Mouse (Mus musculus) cortical plate, adult 2 months (tissue): ENCODE measurements around the gene Pfdn6. TPM values are rescaled to one million over a fixed set of nuclear protein-coding genes. Genes with fewer than 3 reads are reported as not detected.
"Not testable (repeated sequence)": the region's sequence is repeated elsewhere in the genome, so short reads cannot be mapped to it uniquely, and the experiment has no call there.

Experiments used
- H3K27ac ChIP-seq: fragments of 200-500 bp; 2 replicates; pipeline ENCODE4 v1.5.1; 2012; ENCODE audit warnings: low read length, control low read depth, inconsistent platforms; ENCODE audit not compliant: insufficient read depth
- H3K4me1 ChIP-seq: fragments of 200-500 bp; 2 replicates; pipeline ENCODE4 v1.6.1; 2011; ENCODE audit warnings: low read length; ENCODE audit not compliant: control insufficient read depth, insufficient read depth
- H3K4me3 ChIP-seq: fragments of 200-500 bp; 2 replicates; pipeline ENCODE4 v1.5.1; 2011; ENCODE audit warnings: mild to moderate bottlenecking, low read length, control low read depth; ENCODE audit not compliant: insufficient read depth
- CTCF ChIP-seq: fragments of 200-500 bp; IDR thresholded peaks from 2 replicates; pipeline ENCODE4 v1.5.1; 2011; ENCODE audit warnings: mild to moderate bottlenecking, control low read depth, low read length; ENCODE audit not compliant: insufficient read depth; ENCODE audit errors: extremely low read depth
- POLR2A ChIP-seq: fragments of 200-500 bp; IDR thresholded peaks from 2 replicates; pipeline ENCODE4 v1.6.1; 2011; ENCODE audit warnings: mild to moderate bottlenecking, low read length, control low read depth; ENCODE audit not compliant: insufficient read depth; ENCODE audit errors: extremely low read depth
- polyA plus RNA-seq: library from polyadenylated mRNA; depleted of rRNA; stranded (reverse); fragments of >200 nt; gene quantifications from 2 replicates; pipeline ENCODE4 v1.2.3, GENCODE M21; 2012

The Pfdn6 gene
- polyA plus RNA-seq, 1 experiment: 113 TPM

DNA sequence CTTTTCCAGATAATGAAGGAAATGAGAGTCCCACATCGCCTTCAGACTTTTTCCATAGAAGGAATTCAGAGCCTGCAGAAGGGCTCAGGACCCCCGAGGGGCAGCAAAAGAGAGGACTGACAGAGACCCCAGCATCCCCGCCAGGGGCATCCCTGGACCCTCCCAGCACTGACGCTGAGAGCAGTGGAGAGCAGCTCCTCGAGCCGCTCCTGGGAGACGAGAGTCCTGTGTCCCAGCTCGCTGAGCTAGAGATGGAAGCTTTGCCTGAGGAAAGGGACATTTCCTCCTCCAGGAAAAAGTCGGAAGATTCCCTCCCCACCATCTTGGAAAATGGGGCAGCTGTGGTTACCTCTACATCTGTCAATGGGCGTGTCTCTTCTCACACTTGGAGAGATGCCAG, 26.9 kb downstream of the Pfdn6 start:
- Histone ChIP-seq H3K4me1 (peaks cover 1% of the 10 kb centered on the region; the same call in 1 of the 2 replicates), H3K4me3 (no peak overlapping the region), H3K27ac (no peak overlapping the region)
- TF ChIP-seq POLR2A: no peak
- no peak for TF ChIP-seq CTCF

DNA sequence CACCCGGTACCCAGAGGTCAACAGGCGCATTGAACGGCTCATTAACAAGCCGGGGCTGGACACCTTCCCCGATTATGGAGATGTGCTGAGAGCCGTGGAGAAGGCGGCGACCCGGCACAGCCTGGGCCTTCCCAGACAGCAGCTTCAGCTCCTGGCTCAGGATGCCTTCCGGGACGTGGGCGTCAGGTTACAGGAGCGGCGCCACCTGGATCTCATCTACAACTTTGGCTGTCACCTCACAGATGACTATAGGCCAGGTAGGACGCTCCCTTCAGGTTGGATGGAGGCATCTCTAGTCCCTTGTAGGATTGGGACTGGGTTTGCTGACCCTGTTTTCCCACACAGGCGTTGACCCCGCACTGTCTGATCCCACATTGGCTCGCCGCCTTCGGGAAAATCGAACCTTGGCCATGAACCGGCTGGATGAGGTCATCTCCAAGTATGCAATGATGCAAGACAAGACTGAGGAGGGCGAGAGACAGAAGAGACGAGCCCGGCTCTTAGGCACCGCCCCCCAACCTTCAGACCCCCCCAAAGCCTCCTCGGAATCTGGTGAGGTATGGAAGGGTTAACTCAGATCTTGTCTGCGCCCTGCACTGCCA, 28.2 kb downstream of the Pfdn6 start:
- no peak overlapping the region for H3K27ac ChIP-seq
- H3K4me3 ChIP-seq: no peak overlapping the region
- TF ChIP-seq POLR2A: no peak
- no peak for TF ChIP-seq CTCF
- peaks cover 1% of the 10 kb centered on the region; the same call in 1 of the 2 replicates for H3K4me1 ChIP-seq

DNA sequence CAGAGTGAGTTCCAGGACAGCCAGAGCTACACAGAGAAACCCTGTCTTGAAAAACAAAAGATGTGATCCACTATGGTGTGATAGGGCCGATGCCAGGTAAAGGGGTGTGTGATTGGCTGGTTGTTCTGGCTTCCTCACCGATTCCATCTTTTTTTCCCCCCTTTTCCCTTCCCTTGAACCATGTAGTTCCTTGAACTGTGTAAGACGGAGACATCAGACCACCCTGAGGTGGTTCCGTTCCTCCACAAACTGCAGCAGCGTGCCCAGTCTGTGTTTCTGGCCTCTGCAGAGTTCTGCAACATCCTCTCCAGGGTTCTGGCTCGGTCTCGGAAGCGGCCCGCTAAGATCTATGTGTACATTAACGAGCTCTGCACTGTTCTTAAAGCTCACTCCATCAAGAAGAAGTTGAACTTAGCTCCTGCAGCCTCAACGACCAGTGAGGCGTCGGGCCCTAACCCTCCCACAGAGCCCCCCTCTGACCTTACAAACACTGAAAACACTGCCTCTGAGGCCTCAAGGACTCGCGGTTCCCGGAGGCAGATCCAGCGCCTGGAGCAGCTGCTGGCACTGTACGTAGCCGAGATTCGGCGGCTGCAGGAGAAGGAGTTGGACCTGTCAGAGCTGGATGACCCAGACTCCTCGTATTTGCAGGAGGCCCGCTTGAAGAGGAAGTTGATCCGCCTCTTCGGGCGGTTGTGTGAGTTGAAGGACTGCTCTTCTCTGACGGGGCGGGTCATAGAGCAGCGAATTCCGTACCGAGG, 28.9 kb downstream of the Pfdn6 start:
- TF ChIP-seq CTCF (no peak), POLR2A (no peak)
- Histone ChIP-seq H3K27ac (no peak overlapping the region), H3K4me1 (peaks cover 1% of the 10 kb centered on the region; the same call in 1 of the 2 replicates), H3K4me3 (no peak overlapping the region)

DNA sequence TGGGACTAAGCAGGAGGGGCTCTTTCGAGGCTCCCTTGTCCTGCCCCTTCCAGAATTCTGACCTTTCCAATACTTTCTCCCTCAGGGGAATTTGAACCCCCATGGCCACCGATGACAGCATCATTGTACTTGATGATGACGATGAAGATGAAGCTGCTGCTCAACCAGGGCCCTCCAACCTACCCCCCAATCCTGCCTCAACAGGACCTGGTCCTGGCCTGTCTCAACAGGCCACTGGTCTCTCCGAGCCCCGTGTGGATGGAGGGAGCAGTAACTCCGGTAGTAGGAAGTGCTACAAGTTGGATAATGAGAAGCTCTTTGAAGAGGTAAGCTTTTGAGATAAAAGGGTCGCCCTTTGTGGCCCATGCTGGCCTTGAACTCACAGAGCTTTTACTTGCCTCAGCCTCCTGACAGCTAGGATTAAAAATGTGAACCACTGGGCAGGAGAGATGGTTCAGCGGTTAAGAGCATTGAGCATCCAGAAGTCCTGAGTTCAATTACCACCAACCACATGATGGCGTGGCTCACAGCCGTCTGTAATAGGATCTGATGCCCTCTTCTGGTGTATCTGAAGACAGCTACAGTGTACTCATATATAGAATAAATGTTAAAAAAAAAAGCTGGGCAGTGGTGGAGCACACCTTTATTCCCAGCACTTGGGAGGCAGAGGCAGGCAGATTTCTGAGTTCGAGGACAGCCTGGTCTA, 29.6 kb downstream of the Pfdn6 start:
- H3K4me1 ChIP-seq: peaks cover 1% of the 10 kb centered on the region; the same call in 1 of the 2 replicates
- H3K4me3 ChIP-seq: peak overlapping the region; percentile 85; the same call in 1 of the 2 replicates
- no peak overlapping the region for H3K27ac ChIP-seq
- TF ChIP-seq POLR2A (no peak), CTCF (no peak)

DNA sequence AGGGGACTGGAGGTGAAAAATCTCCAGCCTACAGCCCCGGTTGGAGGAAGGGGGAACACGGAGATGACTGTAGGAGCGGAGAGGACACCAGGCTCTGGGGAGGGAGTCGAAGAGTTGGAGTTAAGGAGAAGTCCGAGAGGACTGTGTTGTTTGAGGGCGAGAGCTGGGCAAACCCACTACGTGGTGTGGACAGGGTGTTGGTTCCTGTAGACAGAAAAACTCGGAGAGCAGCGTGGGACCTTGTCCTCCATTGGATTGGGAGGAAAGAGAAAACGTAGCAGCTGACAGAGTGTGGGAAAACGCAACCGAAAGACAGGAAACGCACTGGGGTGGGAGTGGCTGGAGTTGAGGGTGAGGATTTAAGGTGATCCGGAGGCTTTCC, 30.3 kb downstream of the Pfdn6 start:
- Histone ChIP-seq H3K4me3 (peak overlapping the region; percentile 85), H3K27ac (peak overlapping the region; percentile 79), H3K4me1 (peaks cover 1% of the 10 kb centered on the region; the same call in 1 of the 2 replicates)
- TF ChIP-seq CTCF: no peak
- no peak for TF ChIP-seq POLR2A

DNA sequence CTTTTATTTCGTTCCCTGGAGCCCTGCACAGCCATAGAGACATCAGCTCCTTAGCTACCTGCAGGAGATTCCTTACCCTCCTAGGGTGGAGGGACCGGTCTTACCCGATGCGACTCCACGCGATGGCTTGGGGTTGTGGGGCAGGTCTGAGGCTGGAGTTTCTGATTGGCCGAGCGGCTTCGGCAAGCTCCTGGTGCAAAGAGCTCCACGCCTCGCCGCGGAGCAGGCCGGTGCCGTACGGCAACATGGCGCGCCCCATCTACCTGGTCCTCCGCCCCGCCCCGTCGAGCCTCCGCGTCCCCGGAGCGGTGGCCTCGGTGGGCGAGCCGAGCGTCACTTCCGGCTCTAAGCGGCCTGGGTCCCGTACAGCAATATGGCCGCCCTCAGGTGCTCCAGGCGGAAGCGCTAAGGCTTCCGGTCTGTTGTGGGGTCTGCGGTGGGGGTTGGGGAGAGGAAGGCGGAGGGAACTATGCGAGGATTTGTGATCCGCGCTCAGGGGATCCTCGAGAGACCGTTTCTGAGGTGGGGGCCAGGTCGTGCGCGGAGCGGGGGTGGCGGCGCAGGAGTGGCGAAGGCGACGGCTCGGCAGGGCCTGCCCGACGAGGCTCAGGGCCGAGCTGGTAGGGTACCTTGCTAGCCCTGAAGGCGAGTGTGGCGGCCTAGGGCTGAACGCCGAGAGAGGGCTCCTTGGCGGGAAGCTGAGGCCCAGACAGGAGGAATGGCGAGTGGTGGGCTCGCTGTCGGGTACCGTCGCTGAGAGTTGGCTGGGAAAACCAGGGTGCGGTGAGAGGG, 30.9 kb downstream of the Pfdn6 start, which contains the start of gene Daxx:
Daxx (plus strand) TSS at position 338 of the 792 bp plus-strand sequence.
- Histone ChIP-seq H3K27ac (peak within 1 kb of the TSS; percentile 79), H3K4me1 (peaks cover 1% of the 10 kb centered on the region; the same call in 1 of the 2 replicates)
- TF ChIP-seq POLR2A (peak; percentile 80), CTCF (no peak)

DNA sequence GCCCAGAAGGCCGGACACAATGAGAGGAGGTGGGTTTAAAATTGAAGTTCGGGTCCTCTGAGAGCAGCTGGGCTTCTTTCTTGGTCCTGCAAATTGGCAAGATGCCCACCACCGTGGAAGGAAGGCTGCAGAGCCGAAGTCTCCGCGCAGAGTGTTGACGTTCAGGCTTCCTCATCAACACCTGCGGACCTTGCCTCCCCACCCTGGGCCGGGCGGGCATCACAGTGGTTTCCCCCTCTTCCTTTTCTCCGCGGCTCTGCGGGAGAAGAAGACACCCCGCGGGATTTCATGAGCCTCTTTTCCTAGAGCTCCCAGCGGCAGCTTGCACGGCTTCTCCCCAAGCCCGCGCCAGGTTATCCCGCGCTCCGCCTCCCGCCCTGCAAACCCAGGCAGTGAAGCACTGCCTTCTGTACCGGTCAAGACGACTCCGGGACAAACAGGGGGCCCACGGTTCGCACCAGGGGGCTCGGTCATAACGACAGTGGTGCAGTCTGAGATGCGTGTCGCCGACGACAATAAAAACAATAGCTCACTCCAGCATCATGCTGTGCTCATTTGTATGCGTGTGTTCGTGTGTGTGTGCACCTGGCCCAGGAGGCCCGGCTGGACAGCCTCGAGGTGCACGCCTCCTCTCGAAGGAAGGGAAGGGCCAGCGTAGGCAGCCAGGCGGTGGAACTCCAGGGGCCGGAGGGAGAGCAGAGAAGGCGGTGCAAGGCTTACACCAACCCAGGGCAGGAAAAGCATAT, 31.6 kb downstream of the Pfdn6 start:
- H3K27ac ChIP-seq: peak overlapping the region; percentile 33
- peaks cover 1% of the 10 kb centered on the region; the same call in 1 of the 2 replicates for H3K4me1 ChIP-seq
- TF ChIP-seq CTCF: no peak
- no peak for TF ChIP-seq POLR2A
- H3K4me3 ChIP-seq: peak overlapping the region; percentile 85

More for the DNA sequence above, 30.9 kb downstream of the Pfdn6 start, which contains the start of gene Daxx:
- H3K4me3 ChIP-seq: peak within 1 kb of the TSS; percentile 85

DNA sequence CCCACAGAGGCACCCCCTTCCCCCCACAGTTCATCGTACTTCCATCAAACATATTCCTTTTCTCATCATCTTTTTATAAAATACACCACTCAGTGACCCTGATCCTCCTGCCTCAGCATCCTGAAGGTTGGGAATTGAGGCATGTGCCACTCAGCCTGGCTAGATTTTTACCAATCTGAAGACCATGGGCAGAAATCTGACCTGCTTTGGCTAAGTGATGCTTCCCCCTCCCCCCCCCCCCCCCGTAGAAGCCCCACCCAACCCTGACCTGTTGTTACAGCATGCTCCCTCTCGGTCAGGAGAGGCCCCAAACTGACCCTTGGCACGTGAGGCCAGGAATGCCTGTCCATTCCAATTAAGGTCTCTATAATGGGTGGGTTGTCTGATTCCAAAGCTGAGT, 35.3 kb downstream of the Pfdn6 start, which contains the start of gene Platr17:
Platr17 (plus strand) TSS at position 301 of the 400 bp plus-strand sequence.
- not testable (repeated sequence) for H3K4me1 ChIP-seq, H3K4me3 ChIP-seq, H3K27ac ChIP-seq

DNA sequence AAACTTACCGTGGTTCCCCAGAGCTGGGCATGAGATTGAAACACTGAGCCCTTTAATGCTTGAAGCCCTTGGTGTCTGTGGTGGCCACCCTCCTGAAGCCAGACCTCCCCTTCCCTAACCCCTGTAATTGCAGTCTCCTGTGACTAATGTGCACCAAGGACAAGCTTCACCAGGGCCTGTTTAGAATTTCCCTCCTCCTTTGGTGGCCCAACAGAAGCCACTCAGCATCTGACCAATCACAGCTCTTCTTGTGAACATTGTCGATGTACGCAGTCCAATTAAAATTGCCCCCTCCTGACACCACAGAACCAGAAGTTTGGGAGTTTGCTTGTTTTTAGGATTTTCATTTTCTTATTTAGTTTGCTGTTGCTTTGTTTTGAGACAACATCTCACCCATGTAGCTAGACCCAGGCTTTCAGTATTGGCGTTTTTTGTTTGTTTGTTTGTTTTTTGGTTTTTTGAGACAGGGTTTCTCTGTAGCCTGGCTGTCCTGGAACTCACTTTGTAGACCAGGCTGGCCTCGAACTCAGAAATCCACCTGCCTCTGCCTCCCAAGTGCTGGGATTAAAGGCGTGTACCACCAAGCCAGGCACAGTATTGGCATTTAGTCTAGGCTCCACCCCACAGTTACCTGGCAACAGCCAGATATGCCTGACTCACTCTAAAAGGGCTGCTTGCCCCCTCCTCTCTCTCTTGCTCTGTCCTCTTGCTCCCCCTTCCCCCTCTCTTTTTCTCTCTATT, 36.1 kb downstream of the Pfdn6 start:
- not testable (repeated sequence) for H3K4me1 ChIP-seq, H3K4me3 ChIP-seq

More for the DNA sequence above, 36.1 kb downstream of the Pfdn6 start:
- H3K27ac ChIP-seq: not testable (repeated sequence)
